Mouse (Mus musculus) layer of hippocampus, adult 6 months (tissue): ENCODE results near the gene Madd. TPM values are rescaled to one million over a fixed set of nuclear protein-coding genes. Genes with fewer than 3 reads are reported as not detected.

Source experiments
- long read RNA-seq, 2 experiments: library from polyadenylated mRNA; unstranded; transcript quantifications; one replicate each; pipeline ENCODE4 v2.0.0; 2019 to 2020
- polyA plus RNA-seq: library from polyadenylated mRNA; unstranded; fragments of <200 nt; fragmentation: Nextera tagmentation; gene quantifications from 2 replicates; pipeline ENCODE4 v1.2.3, GENCODE M21; 2021

The Madd gene
- 38.4 and 54.1 TPM in 2 replicates for polyA plus RNA-seq
- long read RNA-seq, experiment 1, partial matches to known transcripts = 32 of 44 reads
- long read RNA-seq, experiment 1, other reads (novel, unspliced or antisense) = 12 of 44 reads
- long read RNA-seq, experiment 2, full-length matches to known transcripts = 21 of 208 reads
- long read RNA-seq, experiment 2, partial matches to known transcripts = 80 of 208 reads
- long read RNA-seq, experiment 2, other reads (novel, unspliced or antisense) = 107 of 208 reads

DNA sequence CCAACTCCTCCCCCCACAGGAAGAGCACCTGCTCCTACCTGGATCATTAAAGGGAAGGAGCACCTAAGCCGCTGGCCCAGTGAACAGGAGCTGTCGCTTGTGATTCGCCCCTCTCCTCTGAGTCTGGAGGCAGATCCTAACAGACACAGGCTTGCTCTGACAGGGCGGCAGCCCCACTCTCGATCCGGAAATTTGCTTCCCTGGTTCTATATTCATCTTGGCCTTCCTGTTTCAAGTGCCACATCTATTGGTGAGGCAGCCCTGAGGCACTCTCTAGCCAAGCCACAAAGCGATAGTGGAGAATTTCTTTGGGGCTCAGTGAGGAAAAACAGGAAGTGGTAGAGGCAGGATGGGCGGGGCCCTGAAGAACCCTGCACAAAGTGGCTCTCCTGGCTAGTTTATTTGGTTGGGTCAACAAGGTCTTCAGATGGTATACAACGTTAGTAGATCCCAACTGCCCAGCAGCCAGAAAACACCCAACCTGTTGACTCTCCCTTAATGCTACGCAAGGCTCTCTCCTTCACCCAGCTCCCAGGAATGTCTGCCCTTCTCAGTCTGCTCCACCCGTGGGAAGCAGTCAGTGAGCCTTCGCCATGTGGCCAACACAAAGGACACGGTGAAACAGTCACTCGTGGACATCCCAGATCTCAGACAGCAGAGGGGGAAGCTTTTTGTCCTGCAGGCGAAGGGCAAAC lies at the start of gene Madd:
Gene Madd, minus strand, starts transcription at position 127 of the 695 bp plus-strand sequence.

DNA sequence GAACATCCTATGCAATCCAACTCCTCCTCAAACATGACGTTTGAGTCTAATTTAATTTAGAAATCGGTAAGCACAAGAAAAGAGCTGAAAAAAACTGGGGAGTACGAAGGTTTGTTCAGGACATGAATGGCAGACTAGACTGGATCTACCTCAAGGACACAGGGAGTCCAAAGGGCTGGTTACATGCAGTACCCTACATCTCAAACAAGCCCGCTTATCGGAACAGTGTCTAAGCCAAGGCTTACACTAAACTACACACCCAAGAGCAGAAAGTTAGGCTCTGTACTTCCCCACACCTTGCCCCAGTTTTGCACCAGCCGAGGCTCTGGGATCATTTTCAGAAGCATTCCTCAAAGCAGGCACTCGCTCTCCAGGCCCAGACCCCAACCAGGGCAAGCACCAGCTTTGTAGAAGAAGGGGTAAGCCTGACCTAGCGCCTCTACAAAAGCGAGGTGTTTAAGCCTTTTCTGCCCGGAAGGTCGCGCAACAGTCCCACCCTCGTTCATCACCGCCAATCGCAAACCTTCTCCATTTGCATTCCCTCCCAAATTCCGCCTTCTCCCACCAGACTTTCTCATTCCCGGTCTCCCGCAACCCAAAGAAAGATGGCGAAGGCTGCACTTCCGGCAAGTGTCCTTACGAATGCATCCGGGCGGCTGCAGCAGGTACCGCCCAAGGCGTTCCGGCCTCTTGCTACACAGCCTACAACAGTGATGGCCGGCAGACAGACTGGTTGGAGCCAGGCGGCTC lies 18.8 kb upstream of the Madd start, which contains the start of the genes Nr1h3 and Acp2:
Gene Nr1h3, minus strand, starts transcription at position 613 of the 750 bp plus-strand sequence.
Gene Acp2, plus strand, starts transcription at position 664 of the 750 bp plus-strand sequence.

DNA sequence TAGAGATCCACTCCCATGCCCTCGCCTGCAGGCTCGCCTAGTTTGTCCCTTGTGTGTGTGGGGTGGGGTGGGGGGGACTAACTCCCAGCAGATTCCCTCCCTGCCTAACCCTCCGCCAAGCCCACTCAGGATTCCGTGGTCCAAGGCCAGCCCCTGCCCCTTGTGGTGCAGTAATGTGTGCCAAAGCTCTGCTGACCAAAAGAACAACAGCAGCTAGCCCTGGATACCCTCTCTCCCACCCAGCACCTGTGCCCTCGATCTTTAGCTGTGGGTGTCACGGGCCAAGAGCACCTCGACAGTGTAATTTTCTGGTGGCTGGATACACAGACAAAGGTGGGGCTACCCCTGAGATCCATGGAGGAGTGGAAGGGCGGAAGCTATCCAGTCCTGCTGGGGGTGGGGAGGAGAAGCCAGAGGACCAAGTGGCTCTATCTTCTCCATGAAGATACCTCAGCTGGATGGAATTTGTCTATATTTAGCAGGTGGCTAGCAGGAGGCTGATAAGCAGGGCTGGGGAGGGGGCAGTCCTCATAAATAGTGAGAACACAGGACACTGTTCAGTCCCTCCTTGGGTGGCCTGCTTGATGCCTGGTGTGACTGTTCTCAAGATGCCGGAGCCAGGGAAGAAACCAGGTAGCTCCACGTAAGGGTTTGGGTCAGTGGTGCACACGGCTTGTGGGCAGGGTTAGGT lies 65.9 kb downstream of the Madd start, which contains the start of gene Mybpc3:
Gene Mybpc3, plus strand, starts transcription at position 560 of the 691 bp plus-strand sequence.

Other genes with a start within 250 kb of the Madd start
- 34.3 and 40.7 TPM in 2 replicates for gene Celf1, start 243.5 kb downstream of the Madd start, polyA plus RNA-seq
- 1.6 and 2.0 TPM in 2 replicates for gene Rapsn, start 148.2 kb downstream of the Madd start, polyA plus RNA-seq
- 260 and 264 TPM in 2 replicates for gene Psmc3, start 129.8 kb downstream of the Madd start, polyA plus RNA-seq
- 9.4 and 12.4 TPM in 2 replicates for gene Slc39a13, start 113.4 kb downstream of the Madd start, polyA plus RNA-seq
- gene Spi1, start 101.4 kb downstream of the Madd start, polyA plus RNA-seq = 9.5 and 10.5 TPM in 2 replicates
- not detected in 2 replicates for gene Mybpc3, start 65.7 kb downstream of the Madd start, polyA plus RNA-seq
- 3.4 and 4.1 TPM in 2 replicates for gene Nr1h3, start 19.0 kb upstream of the Madd start, polyA plus RNA-seq
- gene Acp2, start 19.0 kb upstream of the Madd start, polyA plus RNA-seq = 30.0 and 33.9 TPM in 2 replicates
- 1.9 TPM in 2 replicates for gene Ddb2, start 53.1 kb upstream of the Madd start, polyA plus RNA-seq
- 18.7 and 21.9 TPM in 2 replicates for gene Pacsin3, start 72.1 kb upstream of the Madd start, polyA plus RNA-seq
- 44.2 and 45.4 TPM in 2 replicates for gene Arfgap2, start 81.1 kb upstream of the Madd start, polyA plus RNA-seq